Mouse (Mus musculus) liver, embryonic 12.5 days (tissue): ENCODE results near the gene Gfod2. TPM values are rescaled to one million over a fixed set of nuclear protein-coding genes. Genes with fewer than 3 reads are reported as not detected.

Experiments used
- ATAC-seq: fragments of 200-750 bp; cut with Nextera tagmentation; 2 replicates; pipeline ENCODE4 v1.8.0; 2017; ENCODE audit warnings: moderate number of reproducible peaks, mild to moderate bottlenecking, moderate library complexity
- H3K27ac ChIP-seq: fragments of 300-500 bp; sonication (generic); 2 replicates; pipeline ENCODE4 v1.5.1; 2016; ENCODE audit warnings: mild to moderate bottlenecking
- H3K27me3 ChIP-seq: fragments of 300-500 bp; sonication (generic); replicated peaks from 2 replicates; pipeline ENCODE4 v1.6.1; 2016; ENCODE audit warnings: mild to moderate bottlenecking, moderate library complexity
- H3K36me3 ChIP-seq: fragments of 300-500 bp; sonication (generic); 2 replicates; pipeline ENCODE4 v1.6.1; 2016; ENCODE audit warnings: mild to moderate bottlenecking, moderate library complexity
- H3K4me1 ChIP-seq: fragments of 300-500 bp; sonication (generic); 2 replicates; pipeline ENCODE4 v1.6.1; 2016
- H3K4me2 ChIP-seq: fragments of 300-500 bp; sonication (generic); 2 replicates; pipeline ENCODE4 v1.6.1; 2016; ENCODE audit warnings: mild to moderate bottlenecking, moderate library complexity
- H3K4me3 ChIP-seq: fragments of 300-500 bp; sonication (generic); 2 replicates; pipeline ENCODE4 v1.5.1; 2016; ENCODE audit warnings: mild to moderate bottlenecking, moderate library complexity
- H3K9ac ChIP-seq: fragments of 300-500 bp; sonication (generic); 2 replicates; pipeline ENCODE4 v1.6.1; 2016; ENCODE audit warnings: mild to moderate bottlenecking, moderate library complexity
- H3K9me3 ChIP-seq: fragments of 300-500 bp; sonication (generic); replicated peaks from 2 replicates; pipeline ENCODE4 v1.6.1; 2016; ENCODE audit warnings: mild to moderate bottlenecking, moderate library complexity
- WGBS: fragments of 180-500 bp; shearing (Covaris S2); methylation state at CpG from one replicate; pipeline ENCODE4 v1.1.7; 2016; ENCODE audit not compliant: insufficient replicate concordance; 5-methylcytosine and 5-hydroxymethylcytosine counted together
- polyA plus RNA-seq: library from polyadenylated mRNA; unstranded; fragments of >200 nt; fragmentation: Nextera tagmentation; extraction: Ambion mirVana; gene quantifications from 2 replicates; pipeline ENCODE4 v1.2.1, GENCODE M21; 2016

The Gfod2 gene
- polyA plus RNA-seq, 1 experiment from 2014 or later = 5.1 TPM

- Histone ChIP-seq H3K27ac (no peak overlapping the region), H3K36me3 (0 out of 2 replicates have a peak, but pooled peaks cover 4% of the 10 kb centered on the region), H3K4me1 (peaks cover 4% of the 10 kb centered on the region), H3K9ac (no peak overlapping the region), H3K4me3 (no peak overlapping the region), H3K4me2 (no peak overlapping the region), H3K27me3 (no peaks in the 10 kb centered on the region), H3K9me3 (no peaks in the 10 kb centered on the region)
- 57% methylated on average over 3 of the region's 3 CpGs for WGBS
- no peak for ATAC-seq
Observed at GRCm38 (mm10) chr8:105712286-105712685, 46.2 kb downstream of the Gfod2 start.

GRCm38 (mm10) chr8:105709317-105709716, 49.1 kb downstream of the Gfod2 start:
- no peak for ATAC-seq

GRCm38 (mm10) chr8:105708675-105709074, 49.8 kb downstream of the Gfod2 start:
- Histone ChIP-seq H3K4me2 (no peak overlapping the region), H3K4me1 (peaks cover 22% of the 10 kb centered on the region), H3K9ac (no peak overlapping the region), H3K27me3 (no peaks in the 10 kb centered on the region), H3K27ac (no peak overlapping the region), H3K4me3 (no peak overlapping the region), H3K9me3 (no peaks in the 10 kb centered on the region), H3K36me3 (peaks cover 9% of the 10 kb centered on the region)
- WGBS = 82% methylated on average over 8 of the region's 8 CpGs
- ATAC-seq = no peak

More at GRCm38 (mm10) chr8:105709317-105709716, 49.1 kb downstream of the Gfod2 start:
- no peaks in the 10 kb centered on the region for H3K27me3 ChIP-seq
- no peak overlapping the region for H3K27ac ChIP-seq
- peaks cover 3% of the 10 kb centered on the region for H3K36me3 ChIP-seq
- H3K9ac ChIP-seq = no peak overlapping the region; the same call in 1 of the 2 replicates
- no peak overlapping the region for H3K4me2 ChIP-seq
- 78% methylated on average over 14 of the region's 14 CpGs for WGBS
- H3K4me1 ChIP-seq = peaks cover 22% of the 10 kb centered on the region
- H3K4me3 ChIP-seq = no peak overlapping the region
- H3K9me3 ChIP-seq = no peaks in the 10 kb centered on the region

- ATAC-seq = peak; percentile 73
- H3K36me3 ChIP-seq = peaks cover 18% of the 10 kb centered on the region
- no peaks in the 10 kb centered on the region for H3K27me3 ChIP-seq
- peaks cover 24% of the 10 kb centered on the region for H3K4me1 ChIP-seq
- H3K9me3 ChIP-seq = no peaks in the 10 kb centered on the region
- WGBS = 1% methylated on average over 55 of the region's 55 CpGs
- H3K4me3 ChIP-seq = peak within 1 kb of the TSS; percentile 71
- H3K4me2 ChIP-seq = peak within 1 kb of the TSS; percentile 92
- H3K27ac ChIP-seq = peak within 1 kb of the TSS; percentile 8
- H3K9ac ChIP-seq = peak within 1 kb of the TSS; percentile 73
Observed at GRCm38 (mm10) chr8:105707498-105708403, 50.7 kb downstream of the Gfod2 start, which contains the start of the genes 4933405L10Rik and Enkd1. TSS of gene 4933405L10Rik (plus strand) at chr8:105707655. TSS of gene Enkd1 (minus strand) at chr8:105708210.

- Histone ChIP-seq H3K9me3 (no peaks in the 10 kb centered on the region), H3K27me3 (no peaks in the 10 kb centered on the region), H3K9ac (no peak overlapping the region), H3K4me3 (no peak overlapping the region), H3K4me2 (peak overlapping the region; percentile 92), H3K4me1 (peaks cover 37% of the 10 kb centered on the region), H3K36me3 (peaks cover 23% of the 10 kb centered on the region), H3K27ac (no peak overlapping the region; the same call in 1 of the 2 replicates)
- no peak for ATAC-seq
- 75% methylated on average over 12 of the region's 12 CpGs for WGBS
Observed at GRCm38 (mm10) chr8:105706426-105706825, 52.0 kb downstream of the Gfod2 start.

GRCm38 (mm10) chr8:105704955-105705354, 53.5 kb downstream of the Gfod2 start:
- Histone ChIP-seq H3K9me3 (no peaks in the 10 kb centered on the region), H3K4me2 (no peak overlapping the region), H3K4me3 (no peak overlapping the region), H3K36me3 (peaks cover 23% of the 10 kb centered on the region), H3K27me3 (no peaks in the 10 kb centered on the region), H3K27ac (no peak overlapping the region), H3K4me1 (peaks cover 43% of the 10 kb centered on the region), H3K9ac (no peak overlapping the region)
- no peak for ATAC-seq
- WGBS = 76% methylated on average over 6 of the region's 6 CpGs

GRCm38 (mm10) chr8:105704146-105704812, 54.2 kb downstream of the Gfod2 start:
- no peak for ATAC-seq
- Histone ChIP-seq H3K27me3 (no peaks in the 10 kb centered on the region), H3K4me1 (peaks cover 49% of the 10 kb centered on the region), H3K4me3 (no peak overlapping the region), H3K4me2 (no peak overlapping the region), H3K36me3 (peaks cover 23% of the 10 kb centered on the region), H3K27ac (no peak overlapping the region), H3K9me3 (no peaks in the 10 kb centered on the region), H3K9ac (no peak overlapping the region)
- 88% methylated on average over 34 of the region's 34 CpGs for WGBS

- Histone ChIP-seq H3K9me3 (no peaks in the 10 kb centered on the region), H3K27ac (no peak overlapping the region), H3K4me2 (no peak overlapping the region), H3K27me3 (no peaks in the 10 kb centered on the region), H3K36me3 (peaks cover 33% of the 10 kb centered on the region), H3K4me3 (no peak overlapping the region), H3K4me1 (peaks cover 49% of the 10 kb centered on the region), H3K9ac (no peak overlapping the region; the same call in 1 of the 2 replicates)
- no peak for ATAC-seq
- WGBS = 88% methylated on average over 24 of the region's 24 CpGs
Observed at GRCm38 (mm10) chr8:105702731-105703415, 55.6 kb downstream of the Gfod2 start.

- no peak; the same call in 1 of the 2 replicates for ATAC-seq
- H3K9ac ChIP-seq = peak overlapping the region; percentile 67
- H3K4me2 ChIP-seq = peak overlapping the region; percentile 82
- peak overlapping the region; percentile 97 for H3K27ac ChIP-seq
- no peaks in the 10 kb centered on the region for H3K9me3 ChIP-seq
- 58% methylated on average over 18 of the region's 18 CpGs for WGBS
- peaks cover 47% of the 10 kb centered on the region for H3K4me1 ChIP-seq
- H3K27me3 ChIP-seq = no peaks in the 10 kb centered on the region
- peaks cover 42% of the 10 kb centered on the region for H3K36me3 ChIP-seq
- H3K4me3 ChIP-seq = peak overlapping the region; percentile 78
Observed at GRCm38 (mm10) chr8:105702001-105702401, 56.5 kb downstream of the Gfod2 start.

GRCm38 (mm10) chr8:105700966-105701824, 57.3 kb downstream of the Gfod2 start, which contains the start of the genes Acd and Pard6a:
TSS of gene Acd (minus strand) at chr8:105701102.
TSS of gene Pard6a (plus strand) at chr8:105701148.
- peak within 1 kb of the TSS; percentile 97 for H3K27ac ChIP-seq
- peak within 1 kb of the TSS; percentile 77 for H3K9ac ChIP-seq
- WGBS = 4% methylated on average over 60 of the region's 60 CpGs
- no peaks in the 10 kb centered on the region for H3K9me3 ChIP-seq
- peak; percentile 81 for ATAC-seq
- H3K36me3 ChIP-seq = peaks cover 48% of the 10 kb centered on the region
- peak within 1 kb of the TSS; percentile 78 for H3K4me3 ChIP-seq
- H3K4me1 ChIP-seq = peaks cover 46% of the 10 kb centered on the region
- H3K27me3 ChIP-seq = no peaks in the 10 kb centered on the region
- peak within 1 kb of the TSS; percentile 82 for H3K4me2 ChIP-seq

GRCm38 (mm10) chr8:105700566-105700965, 57.9 kb downstream of the Gfod2 start:
- Histone ChIP-seq H3K4me3 (peak overlapping the region; percentile 78), H3K4me1 (peaks cover 42% of the 10 kb centered on the region), H3K9me3 (no peaks in the 10 kb centered on the region), H3K36me3 (peaks cover 48% of the 10 kb centered on the region), H3K4me2 (peak overlapping the region; percentile 82), H3K27me3 (peaks cover 1% of the 10 kb centered on the region; the same call in 1 of the 2 replicates), H3K27ac (peak overlapping the region; percentile 97), H3K9ac (peak overlapping the region; percentile 77)
- ATAC-seq = peak; percentile 57
- WGBS = under 1% methylated on average over 21 of the region's 21 CpGs
